Mouse (Mus musculus): Measurements from ENCODE around the gene Adh1.

The Adh1 gene

DNA sequence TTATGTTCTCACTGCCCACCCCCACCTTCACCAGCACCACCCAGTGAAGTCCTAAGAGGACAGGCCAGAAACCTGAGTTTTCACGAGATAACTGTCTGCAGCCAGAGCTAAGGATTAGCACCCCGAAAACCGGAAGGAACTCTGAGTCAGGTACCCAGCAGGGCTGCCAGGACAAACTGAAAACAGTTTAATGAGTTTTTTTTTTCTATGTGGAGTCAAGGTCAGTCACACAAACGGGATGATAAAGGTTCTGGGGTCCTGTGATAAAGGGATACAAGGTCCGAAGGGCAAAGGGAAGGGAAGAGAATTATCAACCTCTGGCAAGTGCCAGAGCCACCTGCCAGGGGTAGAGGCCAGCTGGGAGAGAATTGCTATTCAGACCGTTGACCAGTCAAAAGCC lies 19.4 kb upstream of the Adh1 start:
- DNase-seq (ENCODE audit: low spot score), result no peak

DNA sequence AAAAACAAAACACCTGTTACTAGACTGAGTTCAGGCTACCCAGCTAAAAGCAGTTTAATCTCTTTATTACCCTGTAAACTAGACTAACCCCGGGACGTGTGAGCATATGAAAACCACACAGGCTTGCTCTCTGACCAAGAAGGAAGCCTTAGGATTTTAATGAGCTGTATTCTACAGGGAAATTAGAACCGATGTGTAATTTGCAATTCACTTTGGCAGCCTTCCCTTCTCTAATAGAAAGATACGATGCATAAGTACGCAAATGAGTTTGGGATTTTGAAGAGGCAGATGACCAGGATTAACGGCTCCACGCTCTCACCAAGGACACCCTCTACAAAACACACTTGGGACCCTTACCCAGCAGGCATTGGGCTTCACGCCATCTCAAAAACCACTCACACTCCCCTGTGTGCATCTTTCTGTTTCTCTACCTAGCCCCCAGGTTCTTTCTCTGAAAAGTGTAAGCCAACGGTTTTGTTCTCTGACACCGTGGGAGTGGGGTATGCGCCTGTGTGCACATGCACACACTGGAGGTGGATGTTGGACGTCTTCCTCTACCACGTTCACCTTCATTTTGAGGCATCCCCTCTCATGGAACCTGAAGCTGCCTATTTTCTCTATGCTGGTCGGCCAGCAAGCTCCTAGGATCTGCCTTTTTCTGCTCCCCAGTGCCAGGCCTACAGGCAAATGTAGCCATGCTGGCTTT lies 18.6 kb upstream of the Adh1 start:
- no peak for DNase-seq (ENCODE audit: low spot score)

DNA sequence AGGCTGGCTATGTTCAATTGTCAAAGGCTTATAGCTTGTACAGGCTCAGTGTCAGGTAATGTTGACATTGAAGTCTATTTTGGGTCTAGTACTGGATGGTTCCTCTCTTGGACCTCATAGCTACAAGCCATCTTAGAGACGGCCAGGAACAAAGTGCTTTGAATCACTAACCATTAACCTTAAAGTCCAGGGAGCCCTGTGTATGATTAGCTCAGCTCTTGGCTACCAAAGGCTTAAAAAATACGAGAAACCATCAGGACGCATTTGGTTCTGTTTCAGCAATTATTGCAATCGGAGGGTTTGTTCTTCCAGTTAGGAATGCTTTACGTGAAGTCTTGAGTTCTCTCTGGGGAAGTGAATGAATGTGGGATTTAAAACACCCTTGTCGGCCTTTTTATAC lies 17.9 kb upstream of the Adh1 start:
- DNase-seq (ENCODE audit: low spot score), result no peak

DNA sequence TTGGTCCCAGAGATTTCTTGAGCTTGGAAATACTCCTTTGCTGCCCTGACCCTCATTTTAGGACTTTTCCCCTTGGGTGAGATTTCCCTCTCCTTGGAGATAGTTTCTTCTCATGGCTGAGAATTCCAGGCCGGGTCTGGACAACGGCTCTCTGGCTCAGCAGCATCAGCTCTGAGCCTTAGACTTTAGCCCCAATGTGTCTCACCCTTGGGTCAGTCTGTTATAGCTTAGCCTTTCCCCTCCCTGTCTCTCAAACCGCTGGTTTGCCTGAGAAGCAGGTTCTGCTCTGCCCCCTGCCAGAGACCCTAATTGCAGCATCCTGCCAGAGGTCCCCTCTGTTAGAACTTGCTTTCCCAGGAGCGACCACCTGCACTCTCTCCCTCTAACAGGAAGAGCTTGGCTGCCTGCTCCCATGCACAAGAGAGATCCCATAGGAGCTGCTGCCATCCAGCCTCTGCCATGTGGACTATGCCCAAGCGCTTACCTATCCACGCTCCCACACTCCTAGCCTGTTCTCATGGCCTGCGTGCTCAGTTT lies 16.4 kb upstream of the Adh1 start:
- no peak for DNase-seq (ENCODE audit: low spot score)

DNA sequence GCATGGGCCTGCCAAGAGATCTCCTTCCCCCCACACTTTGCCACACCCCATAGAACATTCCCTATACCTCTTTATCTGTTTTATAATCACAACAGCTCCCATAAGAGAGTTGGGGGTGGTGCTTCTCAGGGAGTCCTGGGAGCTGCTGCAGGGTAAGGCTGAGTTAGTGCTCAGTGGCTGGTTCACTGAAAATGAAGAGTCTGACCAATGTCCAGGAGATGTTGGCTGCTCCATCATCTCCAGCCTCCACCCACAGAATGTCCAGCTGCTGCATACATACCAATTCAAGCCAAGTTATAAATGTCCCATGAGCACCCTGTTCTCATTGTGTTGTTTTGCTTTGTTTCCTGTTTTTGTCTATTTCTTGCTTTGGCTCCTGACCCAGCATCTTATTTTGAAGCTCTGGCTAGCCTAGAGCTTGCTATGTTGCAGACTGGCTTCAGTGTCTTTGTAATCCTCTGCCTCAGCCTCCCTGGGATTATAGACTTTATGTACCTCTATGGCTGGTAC lies 14.2 kb upstream of the Adh1 start:
- DNase-seq (ENCODE audit: low spot score), result no peak

DNA sequence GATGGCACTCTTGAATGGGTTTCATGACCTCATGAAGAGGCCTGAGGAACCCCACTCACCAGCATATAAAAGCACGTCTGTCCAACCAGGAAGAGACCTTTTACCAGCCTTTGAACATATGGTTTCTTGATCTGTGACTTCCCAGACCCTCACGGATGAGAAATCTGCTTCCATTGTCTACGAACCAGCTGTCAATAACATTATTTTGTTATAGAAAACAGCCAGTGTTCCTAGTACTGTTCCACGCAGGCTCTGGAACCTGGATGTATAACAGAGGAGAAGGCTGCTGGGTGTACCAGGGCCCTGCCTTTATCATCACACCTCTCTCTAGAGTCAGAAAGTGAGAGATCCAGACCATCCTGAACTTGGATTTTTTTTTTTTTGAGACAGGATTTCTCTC lies 13.6 kb upstream of the Adh1 start:
- DNase-seq (ENCODE audit: low spot score), result no peak

DNA sequence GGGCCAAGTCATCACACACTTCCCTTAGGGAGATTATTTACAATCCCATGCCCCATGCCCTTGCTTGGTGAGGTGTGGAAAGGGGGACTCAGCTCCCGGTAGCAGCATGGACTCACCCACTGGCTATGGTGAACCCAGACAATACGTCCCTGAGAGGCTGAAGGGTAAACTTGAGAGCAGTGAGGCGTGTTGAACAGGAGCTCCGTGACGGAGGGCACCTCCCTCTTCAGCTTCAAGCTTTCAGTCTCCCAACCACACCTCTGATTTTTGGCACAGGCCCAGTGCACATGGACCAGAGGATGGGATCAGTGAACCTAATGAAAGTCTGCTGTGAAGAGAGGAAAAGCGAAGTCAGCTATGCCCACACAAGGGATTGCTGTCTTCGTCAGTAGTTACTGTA lies 12.8 kb upstream of the Adh1 start:
- no peak for DNase-seq (ENCODE audit: low spot score)

DNA sequence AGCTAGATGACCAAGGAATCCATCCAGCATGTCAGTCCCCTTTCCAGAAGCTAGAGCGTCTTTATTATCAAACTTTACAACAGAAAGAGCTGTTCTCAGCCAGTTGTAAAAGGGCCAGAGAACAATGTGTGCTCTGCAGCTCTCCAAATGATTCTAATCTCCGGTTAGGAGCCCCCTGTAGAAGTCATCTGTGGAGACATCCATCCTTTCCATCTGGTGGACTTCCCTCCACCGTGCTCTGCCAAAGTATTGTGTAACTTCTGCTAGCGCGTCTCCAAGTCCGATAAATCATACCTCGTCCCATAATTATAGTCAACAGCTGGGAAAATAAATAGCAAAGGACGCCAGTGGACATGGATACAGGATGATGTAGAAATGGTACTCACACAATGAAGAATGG lies 12.0 kb upstream of the Adh1 start:
- peak; percentile 70 for DNase-seq (ENCODE audit: low spot score)

DNA sequence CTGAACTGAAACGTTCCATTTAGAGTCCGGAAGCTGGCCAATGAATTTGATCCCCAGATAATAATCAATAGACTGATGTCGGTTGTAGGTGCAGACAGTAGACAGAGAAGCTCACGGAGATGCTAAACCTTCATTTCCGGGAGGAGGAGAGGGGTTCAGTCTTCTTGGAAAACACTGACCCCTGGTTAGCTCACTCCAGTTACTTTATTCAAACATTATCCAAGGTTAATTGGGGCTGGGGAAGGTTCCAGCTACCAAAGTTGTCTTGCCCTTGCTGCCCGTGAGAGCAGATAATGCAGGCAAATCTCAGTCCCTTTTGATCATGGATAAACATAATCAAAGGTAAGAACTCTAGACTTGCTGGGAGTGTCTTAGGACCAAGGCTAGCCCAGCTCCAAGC lies 9.6 kb upstream of the Adh1 start:
- DNase-seq (ENCODE audit: low spot score), result no peak

DNA sequence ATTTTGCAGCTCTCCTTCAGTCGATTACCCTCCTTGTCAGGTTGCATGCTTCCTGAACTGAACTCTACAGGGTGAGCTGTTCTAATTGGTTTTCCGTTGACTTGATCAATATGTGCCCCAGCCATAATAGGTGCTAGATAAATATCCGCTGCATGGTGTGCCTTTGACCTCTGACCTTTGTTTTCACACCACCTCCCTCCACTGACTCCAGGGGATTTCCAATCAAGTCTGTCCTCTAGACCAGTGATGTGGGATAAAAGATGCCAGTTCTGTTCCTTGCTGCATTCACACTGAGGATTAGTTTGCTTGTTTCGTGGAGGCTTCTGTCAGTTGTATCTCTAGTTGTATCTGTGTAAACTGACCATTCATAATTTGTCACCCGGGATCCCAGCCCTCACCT lies 6.6 kb upstream of the Adh1 start:
- no peak for DNase-seq (ENCODE audit: low spot score)

DNA sequence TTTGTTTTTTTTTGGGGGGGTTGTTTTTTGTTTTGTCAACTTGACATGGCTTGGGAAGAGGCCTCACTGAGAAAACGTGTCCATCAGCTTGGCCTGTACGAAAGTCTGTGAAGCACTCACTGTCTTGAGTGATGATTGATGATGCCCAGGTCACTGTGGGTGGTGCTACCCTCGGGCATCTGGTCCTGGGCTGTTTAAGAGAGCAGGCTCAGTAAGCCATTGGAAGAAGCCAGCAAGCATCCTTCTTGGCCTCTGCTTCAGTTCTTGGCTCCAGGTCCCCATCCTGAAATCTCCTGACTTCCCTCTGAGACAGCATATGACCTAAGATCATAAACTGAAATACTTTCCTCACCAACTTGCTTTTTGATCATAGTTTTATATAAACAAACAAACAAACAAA lies 5.4 kb upstream of the Adh1 start:
- DNase-seq (ENCODE audit: low spot score), result no peak

DNA sequence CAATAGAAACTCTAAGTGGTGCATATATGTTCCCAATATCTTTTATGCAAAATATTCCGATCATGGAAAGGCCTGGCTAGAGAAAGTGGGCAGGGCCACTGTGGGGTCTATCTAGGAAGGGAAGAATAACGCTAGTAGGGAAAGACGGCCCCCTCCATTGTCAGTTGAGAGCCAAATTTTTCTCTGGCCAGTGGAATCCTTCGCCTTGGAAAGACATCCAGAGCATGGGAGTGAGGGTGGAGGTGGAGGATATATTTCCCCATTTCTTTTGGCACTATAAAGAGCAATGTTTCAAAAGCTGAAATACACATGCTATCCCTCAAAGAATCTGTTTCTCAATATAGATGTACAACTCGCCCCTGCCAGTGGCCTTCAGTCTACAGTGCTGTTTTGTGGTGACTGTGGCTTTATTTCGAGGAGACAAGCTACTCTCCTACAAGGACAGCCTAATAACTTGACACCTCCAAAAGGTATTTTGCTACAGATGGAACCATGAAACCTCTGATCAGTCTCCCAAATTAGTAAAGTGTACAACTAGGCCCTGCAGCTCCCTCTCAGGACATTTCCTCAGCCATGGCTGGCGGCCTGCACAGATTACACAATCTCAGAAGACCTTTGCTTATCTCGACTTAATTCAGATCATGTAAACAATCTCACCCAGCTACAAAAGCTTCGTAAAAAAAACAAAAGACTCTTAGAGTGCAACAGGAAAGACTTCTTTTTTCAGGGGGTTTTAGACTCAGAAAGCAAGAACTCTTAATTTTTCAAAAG lies 4.8 kb upstream of the Adh1 start:
- DNase-seq (ENCODE audit: low spot score), result peak; percentile 51

DNA sequence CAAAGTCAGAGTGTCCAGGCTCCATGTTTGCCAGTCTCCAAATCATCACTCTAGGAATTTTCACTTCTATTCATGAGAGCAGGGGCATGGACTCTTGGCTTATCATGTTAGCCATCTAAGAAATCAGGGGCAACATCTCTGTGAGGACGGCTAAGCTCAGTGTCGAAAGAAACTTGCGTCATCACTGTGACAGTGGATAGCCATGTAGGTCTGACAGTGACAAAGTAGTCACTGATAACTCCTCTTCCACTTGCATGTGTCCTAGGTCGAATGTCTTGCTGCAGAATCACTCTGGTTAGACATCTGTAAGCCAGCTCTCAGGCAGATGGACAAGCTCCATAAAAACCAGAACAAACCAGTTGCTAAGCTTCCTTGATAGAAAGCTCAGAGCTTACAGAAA lies 1.8 kb downstream of the Adh1 start:
- DNase-seq (ENCODE audit: low spot score), result no peak

DNA sequence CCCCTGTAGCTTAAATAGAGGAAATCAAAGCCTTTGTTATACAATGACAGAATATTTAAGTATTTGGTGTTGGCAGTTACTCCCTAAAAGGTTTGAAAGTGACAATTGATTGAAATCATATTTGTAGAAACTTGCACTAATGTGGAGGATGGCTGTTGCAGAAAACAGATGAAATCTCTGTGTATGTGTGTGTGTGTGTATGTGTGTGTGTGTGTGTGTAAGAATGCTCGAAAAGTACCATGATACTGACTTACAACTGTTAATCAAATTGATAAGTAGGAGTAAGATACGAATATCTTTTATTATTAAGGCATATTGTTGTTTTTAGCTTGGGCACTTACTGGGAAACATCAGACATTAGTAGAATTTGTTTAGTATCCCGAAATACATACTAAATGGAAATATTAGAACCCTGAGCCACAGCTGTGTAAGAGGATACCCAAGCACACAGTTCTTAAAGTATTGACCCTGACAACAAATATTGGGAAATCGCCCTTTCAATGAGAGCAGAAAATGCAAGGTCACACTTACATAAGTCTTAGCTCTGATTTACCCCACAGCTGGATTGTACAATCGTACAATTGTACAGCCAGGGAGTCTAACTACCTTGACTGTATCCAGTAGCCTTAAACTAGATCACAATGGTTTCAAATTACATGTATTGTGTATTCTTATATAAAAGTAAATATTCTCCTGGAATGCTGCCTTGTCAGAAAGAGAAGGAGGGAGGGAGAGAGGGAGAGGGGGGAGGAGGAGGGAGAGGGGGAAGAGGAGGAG lies 2.6 kb downstream of the Adh1 start:
- DNase-seq (ENCODE audit: low spot score), result peak; percentile 36

DNA sequence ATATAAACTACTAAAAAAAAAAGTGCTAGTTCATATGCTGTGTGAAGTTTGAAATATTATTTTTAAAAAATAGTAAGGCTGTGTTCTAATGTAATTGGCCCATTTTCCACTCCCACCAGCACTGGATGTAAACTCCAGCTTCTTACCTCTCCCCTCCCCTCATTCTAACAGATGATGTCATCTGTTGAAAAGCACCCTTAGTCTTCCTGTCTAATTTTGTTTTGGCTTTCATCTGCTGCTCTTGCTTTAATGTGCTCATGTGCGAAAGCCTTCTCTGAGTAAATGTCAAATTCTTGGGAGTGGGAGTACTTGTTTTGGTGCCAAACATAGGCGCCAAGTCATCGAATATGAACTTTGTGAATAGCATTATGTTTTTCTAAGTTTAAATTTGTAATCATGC lies 3.9 kb downstream of the Adh1 start:
- DNase-seq (ENCODE audit: low spot score), result no peak

DNA sequence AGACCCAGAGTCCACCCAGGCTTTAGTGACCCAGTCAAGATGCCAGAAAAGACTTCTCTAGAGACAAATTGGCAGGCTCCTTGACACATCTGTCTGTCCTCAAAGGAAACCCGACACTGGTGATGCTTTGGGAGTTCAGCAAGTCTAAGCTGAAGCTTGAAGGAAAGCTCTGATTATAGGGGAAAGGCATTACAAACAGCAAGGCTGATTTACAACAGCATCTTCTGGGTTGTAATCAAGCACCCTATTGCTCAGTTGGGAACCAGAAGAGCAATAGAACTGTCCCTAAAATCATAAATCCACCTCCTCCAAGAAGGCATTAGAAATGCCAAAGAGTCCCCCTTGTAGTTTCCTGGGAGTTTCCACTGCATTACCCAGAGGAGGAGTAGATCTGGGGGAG lies 9.7 kb downstream of the Adh1 start:
- DNase-seq (ENCODE audit: low spot score), result no peak

DNA sequence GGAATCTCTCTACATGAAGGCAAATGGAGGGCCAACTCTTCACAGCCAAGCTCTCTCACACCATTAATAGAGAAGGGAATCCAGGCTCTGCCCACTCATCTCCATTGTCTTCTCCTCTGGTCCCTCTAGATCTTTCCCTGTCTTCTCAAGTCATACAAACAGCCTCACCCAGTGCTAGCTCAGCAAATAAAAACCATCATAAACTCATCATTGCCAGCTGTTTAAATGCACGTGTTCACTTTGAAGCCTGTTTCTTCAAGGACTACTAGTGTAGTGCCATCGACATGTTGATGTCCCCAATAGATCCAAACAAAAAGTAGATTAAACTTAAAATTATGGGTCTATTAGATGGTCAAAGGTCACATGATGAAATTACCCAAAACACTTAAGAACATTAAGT lies 10.5 kb downstream of the Adh1 start:
- no peak for DNase-seq (ENCODE audit: low spot score)

DNA sequence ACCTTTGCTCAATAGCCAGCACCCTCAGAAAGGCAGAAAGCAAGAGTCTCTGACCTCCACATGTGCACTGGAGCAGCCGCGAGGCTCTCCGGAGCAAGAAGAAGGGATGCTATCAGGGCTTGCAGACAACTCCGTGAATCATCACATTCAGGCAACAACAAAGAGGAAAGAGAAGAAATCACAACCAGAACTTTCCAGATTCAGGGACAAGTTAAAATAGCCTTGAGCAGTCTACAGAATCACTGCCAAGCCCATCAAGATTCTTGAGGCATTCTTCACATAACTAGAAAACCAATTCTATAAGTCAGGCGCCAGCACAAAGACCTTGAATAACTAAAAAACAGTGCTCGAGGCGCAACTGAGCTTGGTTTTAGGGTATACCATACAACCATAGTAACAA lies 12.3 kb downstream of the Adh1 start:
- DNase-seq (ENCODE audit: low spot score), result no peak

DNA sequence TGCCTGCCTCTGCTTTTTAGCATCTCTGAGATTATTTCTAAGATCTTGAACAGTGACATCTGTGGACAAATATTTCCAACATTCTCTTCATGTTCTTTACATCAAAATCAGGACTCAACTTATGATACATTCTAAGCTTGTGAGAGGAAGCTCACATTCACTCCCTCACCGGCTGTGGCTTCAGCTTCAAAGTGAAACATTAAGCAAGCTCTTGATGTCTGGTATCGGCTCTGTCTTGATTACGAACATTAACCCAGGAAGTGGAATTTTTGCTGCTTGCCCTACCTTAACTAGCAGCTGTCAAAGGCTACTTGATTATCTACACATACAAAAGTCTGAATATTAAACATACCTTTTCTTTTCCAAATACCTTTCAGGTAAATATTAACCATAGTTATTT lies 14.3 kb downstream of the Adh1 start:
- DNase-seq (ENCODE audit: low spot score), result no peak

DNA sequence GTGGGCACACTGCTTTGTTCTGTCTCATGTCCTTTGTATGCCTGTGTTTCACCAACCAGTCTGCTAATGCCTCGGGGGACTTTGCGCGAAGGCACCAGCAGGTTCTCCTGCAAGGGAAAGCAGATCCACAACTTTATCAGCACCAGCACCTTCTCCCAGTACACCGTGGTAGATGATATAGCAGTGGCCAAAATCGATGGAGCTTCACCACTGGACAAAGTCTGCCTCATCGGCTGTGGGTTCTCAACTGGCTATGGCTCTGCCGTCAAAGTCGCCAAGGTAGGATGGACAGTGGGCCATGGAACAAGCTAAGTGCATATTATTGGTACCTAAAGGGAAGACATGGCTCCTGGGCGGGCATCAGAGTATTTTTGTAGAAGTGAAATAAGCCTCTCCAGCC lies 21.8 kb downstream of the Adh1 start:
- no peak for DNase-seq (ENCODE audit: low spot score)

DNA sequence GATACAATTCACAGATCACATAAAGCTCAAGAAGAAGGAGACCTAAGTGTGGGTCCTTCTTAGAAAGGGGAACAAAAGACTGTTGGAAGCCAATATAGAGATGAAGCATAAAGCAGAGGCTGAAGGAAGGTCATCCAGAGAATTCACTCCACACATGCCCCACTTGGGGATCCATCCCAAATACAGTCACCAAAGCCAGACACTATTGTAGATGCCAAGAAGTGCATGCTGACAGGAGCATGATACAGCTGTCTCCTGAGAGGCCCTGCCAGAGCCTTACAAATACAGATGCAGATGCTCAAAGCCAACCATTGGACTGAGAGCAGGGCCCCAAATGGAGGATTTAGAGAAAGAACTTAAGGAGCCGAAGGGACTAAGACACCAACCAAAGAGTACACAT lies 23.0 kb downstream of the Adh1 start:
- DNase-seq (ENCODE audit: low spot score), result peak; percentile 42

DNA sequence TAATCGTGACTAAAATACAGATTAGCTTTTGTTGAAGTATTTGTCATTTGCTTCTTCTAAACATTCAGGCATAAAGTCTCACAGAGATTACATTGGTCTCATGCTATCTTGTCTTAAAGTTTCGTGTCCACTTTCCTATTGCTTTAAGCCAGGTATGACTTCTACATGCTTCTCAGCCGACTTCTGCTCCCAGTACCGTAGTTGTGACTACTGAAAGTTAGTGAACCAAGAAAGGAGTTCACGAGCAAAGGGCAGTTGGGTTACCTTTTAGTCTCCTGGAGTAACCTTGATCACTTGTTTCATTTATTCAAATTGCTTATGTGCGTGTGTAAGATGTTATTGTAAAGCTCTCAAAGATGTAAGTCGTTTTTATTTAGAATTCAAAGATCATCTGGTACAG lies 25.2 kb downstream of the Adh1 start:
- DNase-seq (ENCODE audit: low spot score), result no peak

DNA sequence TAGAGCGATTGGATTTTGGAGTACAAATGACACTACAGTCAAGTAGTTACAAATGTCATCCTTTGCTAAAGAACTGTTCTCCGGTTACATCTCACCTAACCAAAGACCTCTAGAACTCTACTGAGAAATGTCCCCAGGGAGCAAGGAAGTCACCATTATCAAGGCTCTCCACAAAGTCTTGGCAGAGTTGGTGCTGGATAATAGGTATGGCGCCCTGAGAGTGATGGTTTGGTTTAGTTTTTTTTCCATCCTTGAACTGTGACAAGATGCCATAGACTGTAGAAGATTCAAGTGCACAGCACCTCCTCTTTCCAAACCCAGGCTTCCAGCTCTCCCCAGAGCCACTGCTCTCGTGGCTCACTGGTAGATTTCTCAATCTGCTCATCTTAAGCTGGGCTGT lies 26.9 kb downstream of the Adh1 start:
- DNase-seq (ENCODE audit: low spot score), result no peak
